Mouse (Mus musculus) limb, embryonic 14.5 days (tissue): Measurements from ENCODE around the gene Stpg4. TPM values are rescaled to one million over a fixed set of nuclear protein-coding genes. Genes with fewer than 3 reads are reported as not detected.

Source experiments
- ATAC-seq: fragments of 200-750 bp; cut with Nextera tagmentation; 2 replicates; pipeline ENCODE4 v1.8.0; 2017; ENCODE audit warnings: low read depth, moderate number of reproducible peaks, moderate TSS enrichment; ENCODE audit not compliant: low FRiP score
- DNase-seq: peaks from one replicate; pipeline ENCODE4 v3.0.0-alpha.2; 2015; ENCODE audit warnings: low spot score
- H3K27ac ChIP-seq: fragments of 300-500 bp; sonication (generic); replicated peaks from 2 replicates; pipeline ENCODE4 v1.5.1; 2014; ENCODE audit warnings: low read depth, mild to moderate bottlenecking, low read length, moderate library complexity, mixed read lengths
- H3K27me3 ChIP-seq: fragments of 300-500 bp; sonication (generic); 2 replicates; pipeline ENCODE4 v1.6.1; 2014; ENCODE audit warnings: low read length, mixed read lengths; ENCODE audit not compliant: control insufficient read depth, insufficient read depth
- H3K36me3 ChIP-seq: fragments of 300-500 bp; sonication (generic); 2 replicates; pipeline ENCODE4 v1.6.1; 2014; ENCODE audit warnings: mild to moderate bottlenecking, low read length, moderate library complexity, mixed read lengths; ENCODE audit not compliant: control insufficient read depth, insufficient read depth
- H3K4me1 ChIP-seq: fragments of 300-500 bp; sonication (generic); 2 replicates; pipeline ENCODE4 v1.6.1; 2014; ENCODE audit warnings: antibody characterized with exemption, low read length, mixed read lengths; ENCODE audit not compliant: control insufficient read depth, insufficient read depth
- H3K4me2 ChIP-seq: fragments of 300-500 bp; sonication (generic); replicated peaks from 2 replicates; pipeline ENCODE4 v1.6.1; 2014; ENCODE audit warnings: low read depth, mild to moderate bottlenecking, low read length, moderate library complexity; ENCODE audit not compliant: severe bottlenecking
- H3K4me3 ChIP-seq: fragments of 300-500 bp; sonication (generic); replicated peaks from 2 replicates; pipeline ENCODE4 v1.5.1; 2014; ENCODE audit warnings: low read length
- H3K9ac ChIP-seq: fragments of 300-500 bp; sonication (generic); 2 replicates; pipeline ENCODE4 v1.6.1; 2014; ENCODE audit warnings: mild to moderate bottlenecking, low read depth, low read length, moderate library complexity; ENCODE audit not compliant: severe bottlenecking
- H3K9me3 ChIP-seq: fragments of 300-500 bp; sonication (generic); 2 replicates; pipeline ENCODE4 v1.6.1; 2016; ENCODE audit warnings: low read length; ENCODE audit not compliant: control insufficient read depth
- POLR2A ChIP-seq: fragments of 200-500 bp; IDR thresholded peaks from 2 replicates; pipeline ENCODE4 v1.8.0; 2012; ENCODE audit warnings: inconsistent platforms, mild to moderate bottlenecking, moderate library complexity, borderline replicate concordance; ENCODE audit not compliant: insufficient read depth, insufficient read length; ENCODE audit errors: extremely low read depth
- whole genome bisulfite sequencing: fragments of 180-500 bp; shearing (Covaris S2); extraction: QIAGEN DNeasy Blood & Tissue Kit; methylation state at CpG from one replicate; pipeline ENCODE4 v1.1.7; 2014; 5-methylcytosine and 5-hydroxymethylcytosine counted together
- polyA plus RNA-seq, 2 experiments: library from polyadenylated mRNA; depleted of rRNA in 1 of 2; stranded (reverse) in 1 of 2; unstranded in 1 of 2; fragments of >200 nt; fragmentation: Nextera tagmentation in 1 of 2; extraction: Ambion mirVana in 1 of 2; gene quantifications; 2 replicates each; pipeline versions ENCODE4 v1.2.1 to v1.2.3; 2012 to 2014

The Stpg4 gene
- polyA plus RNA-seq, 2 experiments, result not detected

GRCm38 (mm10) chr17:87353745-87354320 is 73.7 kb downstream of the Stpg4 start:
- WGBS, result 87% methylated on average over 8 of the region's 8 CpGs
- Histone ChIP-seq H3K4me2 (no peak overlapping the region), H3K27me3 (no peaks in the 10 kb centered on the region), H3K4me1 (peaks cover 37% of the 10 kb centered on the region), H3K4me3 (no peak overlapping the region), H3K9ac (no peak overlapping the region), H3K27ac (no peak overlapping the region), H3K36me3 (no peaks in the 10 kb centered on the region), H3K9me3 (no peaks in the 10 kb centered on the region)
- ATAC-seq (no peak), DNase-seq (no peak)
- no peak for TF ChIP-seq POLR2A

GRCm38 (mm10) chr17:87352898-87353225 is 74.7 kb downstream of the Stpg4 start:
- H3K9ac ChIP-seq, result no peak overlapping the region
- WGBS, result 29% methylated on average over 1 of the region's 1 CpGs
- H3K36me3 ChIP-seq, result no peaks in the 10 kb centered on the region
- peaks cover 37% of the 10 kb centered on the region for H3K4me1 ChIP-seq
- no peak overlapping the region for H3K27ac ChIP-seq
- H3K9me3 ChIP-seq, result no peaks in the 10 kb centered on the region
- 0 out of 2 replicates have a peak overlapping the region, but pooled peaks have one; percentile 13 for H3K4me2 ChIP-seq
- DNase-seq (no peak), ATAC-seq (no peak)
- TF ChIP-seq POLR2A, result no peak
- H3K4me3 ChIP-seq, result no peak overlapping the region
- no peaks in the 10 kb centered on the region for H3K27me3 ChIP-seq

- H3K4me1 ChIP-seq, result peaks cover 37% of the 10 kb centered on the region
- H3K27me3 ChIP-seq, result no peaks in the 10 kb centered on the region
- peak; percentile 44 for DNase-seq
- H3K27ac ChIP-seq, result peak overlapping the region; percentile 5; the same call in 1 of the 2 replicates
- H3K4me2 ChIP-seq, result 0 out of 2 replicates have a peak overlapping the region, but pooled peaks have one; percentile 13
- WGBS, result 5% methylated on average over 15 of the region's 16 CpGs
- no peaks in the 10 kb centered on the region for H3K9me3 ChIP-seq
- H3K4me3 ChIP-seq, result no peak overlapping the region
- no peak overlapping the region for H3K9ac ChIP-seq
- peak; percentile 44; the same call in 1 of the 2 replicates for ATAC-seq
- H3K36me3 ChIP-seq, result no peaks in the 10 kb centered on the region
- no peak for TF ChIP-seq POLR2A
Measured at GRCm38 (mm10) chr17:87352106-87352897, 75.2 kb downstream of the Stpg4 start.

- ATAC-seq, result peak; percentile 20; the same call in 1 of the 2 replicates
- no peak overlapping the region for H3K4me3 ChIP-seq
- H3K9me3 ChIP-seq, result no peaks in the 10 kb centered on the region
- WGBS, result 7% methylated on average over 20 of the region's 20 CpGs
- peaks cover 37% of the 10 kb centered on the region for H3K4me1 ChIP-seq
- no peak overlapping the region; the same call in 1 of the 2 replicates for H3K4me2 ChIP-seq
- no peak for TF ChIP-seq POLR2A
- no peaks in the 10 kb centered on the region for H3K36me3 ChIP-seq
- no peak overlapping the region for H3K9ac ChIP-seq
- peak overlapping the region; percentile 53; the same call in 1 of the 2 replicates for H3K27ac ChIP-seq
- DNase-seq, result peak; percentile 36
- no peaks in the 10 kb centered on the region for H3K27me3 ChIP-seq
Measured at GRCm38 (mm10) chr17:87351241-87352105, 76.1 kb downstream of the Stpg4 start.

GRCm38 (mm10) chr17:87350471-87351240 is 76.9 kb downstream of the Stpg4 start:
- DNase-seq, result peak; percentile 74

More at GRCm38 (mm10) chr17:87350471-87351240, 76.9 kb downstream of the Stpg4 start:
- Histone ChIP-seq H3K4me2 (no peak overlapping the region; the same call in 1 of the 2 replicates), H3K9me3 (no peaks in the 10 kb centered on the region), H3K36me3 (no peaks in the 10 kb centered on the region), H3K9ac (no peak overlapping the region), H3K4me3 (no peak overlapping the region), H3K27ac (peak overlapping the region; percentile 53; the same call in 1 of the 2 replicates), H3K27me3 (no peaks in the 10 kb centered on the region), H3K4me1 (peaks cover 34% of the 10 kb centered on the region)
- TF ChIP-seq POLR2A, result no peak
- WGBS, result 23% methylated on average over 13 of the region's 13 CpGs
- peak; percentile 79 for ATAC-seq
